Mouse (Mus musculus) macrophage (primary cell): ENCODE results near the gene E2f3. TPM values are rescaled to one million over a fixed set of nuclear protein-coding genes. Genes with fewer than 3 reads are reported as not detected.

Experiments used
- H3K27ac ChIP-seq: fragments of 350-480 bp; formaldehyde crosslinking; 2 replicates; pipeline ENCODE4 v1.9.0; 2021
- H3K36me3 ChIP-seq: fragments of 350-480 bp; formaldehyde crosslinking; 2 replicates; pipeline ENCODE4 v1.9.0; 2021; ENCODE audit errors: inconsistent target
- H3K4me3 ChIP-seq: fragments of 350-480 bp; formaldehyde crosslinking; 2 replicates; pipeline ENCODE4 v1.9.0; 2021; ENCODE audit errors: inconsistent target
- H3K79me2 ChIP-seq: fragments of 350-480 bp; formaldehyde crosslinking; 2 replicates; pipeline ENCODE4 v1.9.0; 2021; ENCODE audit errors: inconsistent target
- WGBS: methylation state at CpG from one replicate; pipeline ENCODE4 v1.1.7; 2026; ENCODE audit warnings: inconsistent platforms; ENCODE audit not compliant: missing documents; 5-methylcytosine and 5-hydroxymethylcytosine counted together
- polyA plus RNA-seq: library from polyadenylated mRNA; stranded (reverse); fragments of 250-400 nt; gene quantifications from 3 replicates; pipeline ENCODE4 v1.2.4, GENCODE M21; 2018; ENCODE audit warnings: inconsistent platforms

E2f3 gene
- polyA plus RNA-seq, 1 experiment from 2014 or later, result 8.2 TPM

- Histone ChIP-seq H3K4me3 (peak overlapping the region; percentile 43), H3K36me3 (no peaks in the 10 kb centered on the region), H3K27ac (peak overlapping the region; percentile 65), H3K79me2 (peaks cover 21% of the 10 kb centered on the region)
- 16% methylated on average over 9 of the region's 9 CpGs for WGBS
Measured at GRCm38 (mm10) chr13:29986756-29987120, 875 bp upstream of the E2f3 start.

GRCm38 (mm10) chr13:29985101-29985854 is 585 bp downstream of the E2f3 start:
- Histone ChIP-seq H3K36me3 (no peaks in the 10 kb centered on the region), H3K4me3 (peak overlapping the region; percentile 43), H3K27ac (peak overlapping the region; percentile 70), H3K79me2 (peaks cover 36% of the 10 kb centered on the region)
- WGBS, result under 1% methylated on average over 62 of the region's 62 CpGs

- WGBS, result under 1% methylated on average over 53 of the region's 69 CpGs
- Histone ChIP-seq H3K79me2 (peaks cover 44% of the 10 kb centered on the region), H3K4me3 (peak overlapping the region; percentile 43), H3K36me3 (no peaks in the 10 kb centered on the region), H3K27ac (peak overlapping the region; percentile 70)
Measured at GRCm38 (mm10) chr13:29984286-29985100, 1.4 kb downstream of the E2f3 start.

DNA sequence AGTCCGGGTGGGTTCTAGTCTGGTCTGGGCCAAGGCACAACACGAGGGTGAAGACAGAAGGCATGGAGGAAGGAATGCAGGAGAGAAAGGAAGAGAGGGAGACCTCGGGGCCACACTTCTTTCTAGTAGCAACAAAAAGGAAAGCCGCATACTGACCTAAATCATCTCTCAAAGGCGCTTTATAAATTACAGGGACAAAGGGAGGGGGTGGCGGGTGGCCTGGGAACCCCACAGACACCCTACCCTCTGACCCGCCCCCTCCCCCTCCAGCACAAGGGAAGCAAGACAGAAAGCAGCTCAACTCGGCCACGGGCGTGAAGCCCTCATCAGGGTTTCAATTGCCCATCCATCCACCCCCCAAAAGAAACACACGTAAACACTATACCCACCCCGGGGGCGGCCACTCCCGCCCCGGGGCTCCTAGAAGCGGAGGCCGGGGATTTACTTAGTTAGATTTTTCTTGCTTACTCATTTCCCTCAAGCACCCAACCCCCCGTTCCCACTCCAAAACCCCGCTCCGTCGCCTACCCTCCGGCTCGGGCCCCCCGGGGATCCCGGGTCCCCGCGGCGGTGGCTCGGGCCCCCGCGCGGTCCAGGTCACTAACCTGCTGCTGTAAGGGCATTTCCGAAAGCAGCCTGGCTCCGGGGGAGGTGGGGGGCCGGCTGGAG is 2.2 kb downstream of the E2f3 start:
- peaks cover 52% of the 10 kb centered on the region for H3K79me2 ChIP-seq
- H3K27ac ChIP-seq, result peak overlapping the region; percentile 50
- no peaks in the 10 kb centered on the region for H3K36me3 ChIP-seq
- under 1% methylated on average over 35 of the region's 35 CpGs for WGBS
- peak overlapping the region; percentile 59 for H3K4me3 ChIP-seq

GRCm38 (mm10) chr13:29983037-29983436 is 2.8 kb downstream of the E2f3 start:
- no peaks in the 10 kb centered on the region for H3K36me3 ChIP-seq
- no peak overlapping the region for H3K27ac ChIP-seq
- WGBS, result 57% methylated on average over 6 of the region's 6 CpGs
- peak overlapping the region; percentile 59 for H3K4me3 ChIP-seq
- peaks cover 58% of the 10 kb centered on the region for H3K79me2 ChIP-seq

DNA sequence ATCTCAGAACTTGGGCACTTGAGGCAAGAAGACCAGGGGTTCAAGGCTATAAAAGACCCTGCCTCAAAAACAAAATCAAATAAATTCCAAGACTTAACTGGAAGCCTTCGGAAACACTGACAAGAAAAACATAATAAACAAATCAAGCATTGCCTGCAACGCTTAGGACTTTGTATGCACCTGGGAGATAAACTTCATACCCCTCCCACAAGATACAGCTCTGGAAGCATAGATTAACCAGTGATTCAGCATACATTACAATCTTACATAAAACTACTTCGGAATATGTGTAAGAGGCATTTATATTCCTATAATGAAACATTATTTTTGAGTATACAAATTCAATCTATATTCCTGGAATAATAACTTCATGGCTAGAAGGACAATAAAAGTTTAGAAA is 3.5 kb downstream of the E2f3 start:
- 88% methylated on average over 3 of the region's 3 CpGs for WGBS
- Histone ChIP-seq H3K79me2 (peaks cover 64% of the 10 kb centered on the region), H3K27ac (no peak overlapping the region), H3K4me3 (no peak overlapping the region), H3K36me3 (peaks cover 3% of the 10 kb centered on the region; the same call in 1 of the 2 replicates)

DNA sequence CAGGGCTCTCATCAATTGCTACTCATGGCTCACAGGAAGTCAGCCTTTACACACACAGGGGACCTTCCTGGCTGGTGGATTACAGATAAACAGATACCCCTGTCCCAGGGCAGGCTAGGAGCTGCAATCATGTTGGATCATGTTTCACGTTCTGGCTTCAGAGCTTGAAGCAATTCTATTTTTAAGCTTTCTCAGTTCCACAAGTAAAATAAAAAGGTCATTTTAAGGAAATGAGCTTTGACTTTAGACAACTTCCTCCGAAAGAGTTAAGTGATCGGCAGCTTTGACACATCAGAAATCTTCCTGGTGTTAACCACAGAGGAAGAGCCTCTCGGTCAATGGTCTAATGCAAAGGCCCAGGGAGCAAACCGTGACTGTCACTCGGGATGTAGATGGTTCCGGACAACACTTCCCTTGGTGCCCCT is 6.7 kb downstream of the E2f3 start:
- Histone ChIP-seq H3K27ac (peak overlapping the region; percentile 47), H3K36me3 (peaks cover 7% of the 10 kb centered on the region; the same call in 1 of the 2 replicates), H3K4me3 (no peak overlapping the region), H3K79me2 (peaks cover 97% of the 10 kb centered on the region)
- WGBS, result 2% methylated on average over 7 of the region's 7 CpGs

DNA sequence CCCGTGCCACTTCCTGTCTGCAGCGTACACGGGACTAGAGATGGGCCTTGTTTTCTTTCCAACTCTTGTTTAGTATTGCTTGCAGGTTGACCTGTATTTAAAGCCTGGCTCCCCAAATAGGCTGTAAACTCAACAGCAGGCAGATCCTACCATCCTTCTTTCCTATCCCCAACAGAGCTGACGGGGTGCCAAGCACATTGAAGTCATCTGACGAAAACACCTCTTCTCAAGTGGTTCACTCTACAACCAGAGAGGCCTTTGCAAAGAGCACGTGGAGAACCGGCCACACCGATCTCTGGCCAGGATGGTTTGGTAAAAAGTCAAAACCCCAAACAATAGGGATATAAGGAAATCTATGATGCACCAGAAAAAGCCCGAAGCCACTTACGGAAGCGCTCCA is 8.5 kb downstream of the E2f3 start:
- peaks cover 7% of the 10 kb centered on the region; the same call in 1 of the 2 replicates for H3K36me3 ChIP-seq
- no peak overlapping the region for H3K27ac ChIP-seq
- 90% methylated on average over 11 of the region's 11 CpGs for WGBS
- peaks cover 100% of the 10 kb centered on the region for H3K79me2 ChIP-seq
- no peak overlapping the region for H3K4me3 ChIP-seq

- Histone ChIP-seq H3K36me3 (peaks cover 7% of the 10 kb centered on the region; the same call in 1 of the 2 replicates), H3K27ac (no peak overlapping the region), H3K79me2 (peaks cover 100% of the 10 kb centered on the region), H3K4me3 (no peak overlapping the region)
- WGBS, result 82% methylated on average over 5 of the region's 5 CpGs
Measured at GRCm38 (mm10) chr13:29974066-29974465, 11.8 kb downstream of the E2f3 start.

GRCm38 (mm10) chr13:29973610-29974009 is 12.3 kb downstream of the E2f3 start:
- H3K4me3 ChIP-seq, result no peak overlapping the region
- WGBS, result 91% methylated on average over 6 of the region's 6 CpGs
- H3K79me2 ChIP-seq, result peaks cover 100% of the 10 kb centered on the region
- no peak overlapping the region for H3K27ac ChIP-seq
- H3K36me3 ChIP-seq, result peaks cover 7% of the 10 kb centered on the region; the same call in 1 of the 2 replicates

DNA sequence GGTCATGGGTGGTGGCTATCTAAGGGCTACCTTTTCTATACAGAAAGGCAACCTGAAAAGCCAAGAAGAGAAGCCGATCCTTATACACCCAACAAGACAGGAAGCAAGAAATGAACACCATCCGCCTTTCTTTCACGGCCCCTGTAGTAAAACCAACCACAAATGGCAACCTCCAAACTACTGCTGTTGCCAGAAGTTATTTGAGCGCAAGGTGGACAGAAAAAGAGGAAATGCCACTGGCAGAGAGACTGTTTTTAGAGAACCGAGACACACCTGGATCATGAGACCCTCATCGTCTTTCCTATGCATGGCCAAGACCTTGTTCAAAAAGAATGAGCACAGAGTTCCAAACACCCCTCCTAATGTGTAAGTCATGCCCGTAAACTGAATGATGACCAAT is 15.5 kb downstream of the E2f3 start:
- peaks cover 100% of the 10 kb centered on the region for H3K79me2 ChIP-seq
- 50% methylated on average over 7 of the region's 7 CpGs for WGBS
- H3K36me3 ChIP-seq, result no peaks in the 10 kb centered on the region
- H3K4me3 ChIP-seq, result no peak overlapping the region
- no peak overlapping the region for H3K27ac ChIP-seq

DNA sequence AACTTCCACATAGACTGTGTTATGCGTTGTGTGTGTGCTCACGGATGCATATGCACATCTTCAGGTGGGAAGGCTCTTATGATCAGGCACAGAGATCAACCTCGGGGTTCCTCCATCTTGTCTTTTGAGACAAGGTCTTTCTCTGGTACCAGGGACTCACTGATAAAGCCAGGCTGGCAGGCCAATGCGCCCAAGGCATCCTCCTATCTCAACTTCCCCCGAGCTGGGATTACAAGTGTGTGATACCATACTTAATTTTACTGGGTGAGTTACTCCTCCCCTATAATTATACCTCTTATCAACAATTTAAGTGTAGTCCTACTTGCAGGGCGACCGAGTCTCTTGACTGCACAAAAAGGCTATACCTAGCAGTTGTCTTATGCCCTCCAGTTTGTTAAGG is 17.2 kb downstream of the E2f3 start:
- 91% methylated on average over 7 of the region's 7 CpGs for WGBS
- Histone ChIP-seq H3K27ac (no peak overlapping the region), H3K36me3 (no peaks in the 10 kb centered on the region), H3K79me2 (peaks cover 100% of the 10 kb centered on the region), H3K4me3 (no peak overlapping the region)

- H3K27ac ChIP-seq, result no peak overlapping the region
- no peak overlapping the region for H3K4me3 ChIP-seq
- H3K79me2 ChIP-seq, result peaks cover 100% of the 10 kb centered on the region
- H3K36me3 ChIP-seq, result no peaks in the 10 kb centered on the region
- 61% methylated on average over 5 of the region's 5 CpGs for WGBS
Measured at GRCm38 (mm10) chr13:29967367-29967766, 18.5 kb downstream of the E2f3 start.

- no peak overlapping the region for H3K27ac ChIP-seq
- WGBS, result 84% methylated on average over 7 of the region's 8 CpGs
- peaks cover 100% of the 10 kb centered on the region for H3K79me2 ChIP-seq
- no peak overlapping the region for H3K4me3 ChIP-seq
- H3K36me3 ChIP-seq, result no peaks in the 10 kb centered on the region
Measured at GRCm38 (mm10) chr13:29966966-29967365, 18.9 kb downstream of the E2f3 start.
